Mouse (Mus musculus) frontal cortex, postnatal 36 days (tissue): Measurements from ENCODE around the gene Ankrd28.

Experiments used
- DNase-seq, 2 experiments: peaks; one replicate each; pipeline ENCODE4 v3.0.0; 2022; ENCODE audit warnings: low spot score in 2 of 2

Ankrd28 gene

DNA sequence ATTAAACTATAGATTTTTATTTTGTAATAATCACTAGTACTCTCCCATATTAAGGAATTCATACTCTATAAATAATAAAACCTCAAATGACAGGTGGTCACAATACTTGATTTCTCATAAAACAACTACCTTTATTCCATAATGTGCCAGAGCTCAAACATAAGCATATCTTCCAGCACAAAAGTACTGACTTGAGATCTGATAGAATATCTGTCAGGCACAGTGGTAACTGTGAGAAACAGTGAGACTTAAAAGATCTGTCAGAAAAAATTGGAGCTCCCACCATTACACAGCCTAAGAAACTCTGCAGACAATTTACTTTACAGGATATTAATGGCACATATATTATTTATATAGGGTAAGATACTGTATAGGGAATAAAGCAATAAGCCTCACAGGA, 114.8 kb downstream of the Ankrd28 start:
- no peak for DNase-seq

DNA sequence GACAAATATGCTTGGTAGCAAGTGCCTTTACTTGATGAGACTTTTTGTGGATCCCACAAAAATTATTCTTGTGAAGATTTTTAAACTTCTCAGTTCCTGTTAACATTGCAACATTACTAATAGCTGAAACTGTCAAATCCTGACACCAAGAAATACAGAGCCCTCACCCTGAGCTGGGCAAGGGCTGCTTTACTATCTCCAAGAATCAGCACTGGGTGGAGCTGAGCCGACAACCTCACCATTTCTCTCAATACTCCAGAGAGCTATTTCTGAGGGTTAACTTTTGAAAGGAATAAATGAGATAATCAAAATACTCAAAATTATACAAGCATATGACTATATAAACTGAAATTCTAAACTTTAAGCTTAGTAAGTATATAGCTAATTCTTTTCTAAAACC, 121.1 kb downstream of the Ankrd28 start:
- DNase-seq: no peak

GRCm38 (mm10) chr14:31700376-31700775, 130.1 kb downstream of the Ankrd28 start:
- no peak for DNase-seq

DNA sequence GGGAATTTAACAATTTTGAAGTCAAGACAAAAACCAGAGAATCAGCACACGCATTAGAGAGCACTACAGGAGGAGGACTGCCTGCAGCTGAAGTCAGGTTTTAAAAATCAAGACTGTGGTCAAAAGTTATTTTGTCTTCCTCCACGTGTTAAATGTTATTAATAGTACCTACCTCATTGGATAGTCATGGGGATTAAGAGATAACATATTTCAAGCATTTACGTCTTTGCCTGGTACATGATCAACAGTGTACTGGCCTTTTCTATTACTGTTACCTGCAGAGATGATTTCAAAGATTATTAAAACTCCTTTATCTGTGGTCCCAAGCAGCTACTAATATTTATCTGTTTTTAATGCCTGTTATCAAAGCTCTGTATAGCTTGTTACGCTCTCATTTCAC, 132.7 kb downstream of the Ankrd28 start:
- no peak for DNase-seq

- DNase-seq: no peak
These were observed 133.1 kb downstream of the Ankrd28 start for GRCm38 (mm10) chr14:31697346-31697745.

DNA sequence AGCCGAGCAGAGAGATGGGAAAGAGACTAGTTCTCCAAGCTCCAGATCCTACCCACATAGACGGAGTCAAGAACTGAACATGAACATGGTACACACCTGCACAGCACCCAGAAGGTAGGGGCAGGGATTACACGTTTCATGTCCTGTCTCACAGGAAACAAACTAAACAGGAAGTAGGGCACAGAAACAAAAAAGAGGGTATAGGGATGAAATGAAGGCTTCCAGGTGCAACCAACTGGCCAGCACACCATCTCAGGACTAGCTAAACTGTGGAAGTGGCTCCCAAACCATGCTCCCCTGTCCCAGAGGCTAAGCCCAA, 133.5 kb downstream of the Ankrd28 start:
- no peak for DNase-seq

GRCm38 (mm10) chr14:31696206-31696984, 134.1 kb downstream of the Ankrd28 start:
- DNase-seq: no peak

GRCm38 (mm10) chr14:31692536-31692935, 137.9 kb downstream of the Ankrd28 start:
- DNase-seq: no peak

- DNase-seq: no peak
These were observed 144.2 kb downstream of the Ankrd28 start for GRCm38 (mm10) chr14:31686231-31686630.

GRCm38 (mm10) chr14:31685680-31686079, 144.8 kb downstream of the Ankrd28 start:
- no peak for DNase-seq

DNA sequence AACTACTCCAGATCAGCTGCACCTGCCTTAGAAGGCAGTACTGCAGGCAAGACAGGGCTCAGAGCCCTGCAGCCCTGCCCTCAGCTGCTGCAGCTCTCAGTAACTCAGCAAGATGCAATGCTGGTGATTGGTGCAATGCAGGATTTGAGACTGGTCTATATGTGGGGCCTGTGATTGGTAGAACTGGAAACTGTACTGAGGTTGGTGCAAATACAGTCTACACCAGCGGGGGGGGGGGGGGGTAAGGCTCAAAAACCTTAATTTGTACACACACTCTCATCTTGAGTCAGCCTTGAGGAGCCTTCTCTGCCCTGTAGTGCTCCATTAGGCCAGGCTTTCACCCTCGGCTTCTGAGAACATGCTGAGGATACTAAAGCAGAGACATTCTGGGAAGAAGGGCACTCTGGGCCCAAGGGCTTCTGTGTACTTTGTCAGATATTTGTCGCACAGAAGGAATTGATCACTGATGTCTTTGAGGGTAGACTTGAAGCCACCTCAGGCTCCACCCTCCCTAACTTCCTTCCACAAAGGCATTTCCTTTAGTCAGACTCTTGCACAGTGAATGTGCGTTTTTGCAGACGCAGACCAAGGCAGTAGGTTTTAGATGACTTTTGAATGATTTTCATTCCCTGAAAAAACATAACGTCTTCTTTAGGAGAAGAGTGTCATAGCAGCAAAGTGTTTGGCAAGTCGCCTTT, 146.0 kb downstream of the Ankrd28 start:
- DNase-seq: no peak

GRCm38 (mm10) chr14:31683610-31684009, 146.8 kb downstream of the Ankrd28 start:
- no peak for DNase-seq

- no peak for DNase-seq
These were observed 148.4 kb downstream of the Ankrd28 start for GRCm38 (mm10) chr14:31681931-31682555.

- no peak for DNase-seq
These were observed 149.2 kb downstream of the Ankrd28 start for GRCm38 (mm10) chr14:31681291-31681690.

DNA sequence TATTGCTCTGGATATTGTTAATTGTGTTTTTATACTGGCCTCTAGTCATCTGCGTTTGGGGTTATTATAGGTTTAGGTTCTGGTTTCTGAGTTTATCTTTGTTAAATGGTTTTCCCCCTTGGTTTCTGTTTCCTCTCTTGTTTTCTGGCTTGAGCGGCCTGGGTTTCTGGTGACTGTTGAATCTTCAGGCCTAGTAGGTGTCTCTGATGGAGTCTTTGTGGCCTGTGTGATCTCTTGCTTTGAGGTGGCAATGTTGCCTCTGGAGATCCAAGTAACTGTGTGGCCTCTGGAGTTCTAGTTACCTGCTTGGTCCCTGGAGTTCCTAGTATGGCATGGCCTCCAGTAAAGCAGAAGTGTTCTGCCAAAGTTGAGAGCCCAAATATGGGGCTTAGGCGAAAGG, 149.8 kb downstream of the Ankrd28 start:
- DNase-seq: no peak

- DNase-seq: no peak
These were observed 158.7 kb downstream of the Ankrd28 start for GRCm38 (mm10) chr14:31671635-31672320.

DNA sequence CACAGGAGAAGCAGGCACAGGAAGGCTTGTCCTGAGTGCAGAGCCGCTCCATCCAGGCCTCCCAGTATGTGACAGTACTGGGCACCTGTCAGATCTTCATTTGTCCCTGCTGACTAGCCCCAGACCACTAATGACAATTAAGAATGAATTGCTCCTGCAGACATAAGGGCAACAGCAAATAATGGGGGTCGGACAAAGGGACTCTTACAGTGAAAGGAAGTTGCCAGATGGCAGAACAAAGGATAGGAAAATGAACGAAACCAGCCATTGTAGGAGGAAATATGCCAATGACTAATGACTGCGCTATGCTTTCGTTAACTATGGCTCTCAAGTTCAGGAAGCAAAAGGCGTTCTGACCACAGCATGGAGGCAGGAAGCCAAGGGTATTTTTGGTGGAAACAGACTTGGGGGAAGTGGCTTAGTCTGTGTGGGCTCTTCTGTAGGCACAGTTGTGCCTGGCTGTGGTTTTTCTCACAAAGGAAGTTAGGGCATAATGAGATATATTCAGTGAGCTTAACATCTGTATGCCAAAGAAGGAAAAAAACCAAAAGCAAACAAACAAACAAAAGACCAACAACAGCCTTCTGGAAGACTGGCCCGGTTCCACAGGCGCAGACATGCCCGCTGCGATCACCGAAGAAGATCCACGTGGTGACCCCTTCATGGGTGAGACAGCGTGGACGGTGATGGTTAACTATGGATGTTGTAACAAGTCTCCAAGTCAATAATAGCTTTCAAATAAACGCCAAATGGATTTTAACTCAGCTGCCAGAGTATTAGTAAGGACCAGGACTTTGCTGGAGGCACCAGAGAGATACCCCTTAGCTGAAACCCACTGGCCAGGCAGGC, 160.6 kb downstream of the Ankrd28 start:
- no peak for DNase-seq

DNA sequence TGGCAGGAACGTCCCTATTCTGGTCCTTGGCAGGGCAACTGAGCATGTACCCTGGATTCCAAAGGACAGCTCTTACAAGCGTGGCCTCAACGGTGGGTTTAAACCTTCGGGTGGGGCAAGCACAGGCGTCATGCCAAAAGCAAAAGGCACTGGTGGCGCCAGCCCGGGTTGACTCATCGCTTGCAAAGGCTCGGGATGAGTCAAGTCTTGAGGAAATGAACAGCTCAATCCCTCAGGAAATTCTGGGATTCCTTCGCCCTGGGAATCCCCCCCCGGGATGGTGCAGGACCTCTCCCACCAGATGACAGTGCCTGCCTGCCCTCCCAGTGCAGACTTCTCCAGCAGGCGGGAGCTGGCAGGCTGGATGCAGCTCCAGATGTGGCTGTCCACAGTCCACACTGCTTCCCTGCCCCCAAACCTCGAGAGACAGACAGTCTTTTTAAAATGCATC, 161.3 kb downstream of the Ankrd28 start:
- DNase-seq: peak; percentile 75 to 84

DNA sequence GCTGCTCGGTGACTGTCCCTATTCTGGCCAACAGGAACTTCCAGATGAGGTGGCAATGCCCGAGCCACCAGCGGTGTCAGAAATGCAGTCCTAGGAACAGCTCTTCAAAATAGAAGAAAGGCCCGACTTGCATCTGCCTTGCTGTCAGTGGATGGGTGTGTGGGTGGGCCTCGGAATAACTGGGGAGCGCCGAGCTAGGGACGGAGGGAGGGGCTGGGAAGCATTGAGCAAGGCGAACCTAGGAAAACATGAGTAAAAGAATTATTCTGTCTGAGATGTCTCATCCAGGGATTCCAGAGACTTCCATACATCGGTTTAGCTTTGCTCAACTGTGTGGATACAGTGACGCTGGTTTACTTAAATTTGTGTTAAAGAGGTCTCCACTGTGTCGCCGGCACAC, 162.1 kb downstream of the Ankrd28 start:
- DNase-seq: peak in 1 of 2 experiments; percentile 50

GRCm38 (mm10) chr14:31667741-31668140, 162.7 kb downstream of the Ankrd28 start:
- no peak for DNase-seq

DNA sequence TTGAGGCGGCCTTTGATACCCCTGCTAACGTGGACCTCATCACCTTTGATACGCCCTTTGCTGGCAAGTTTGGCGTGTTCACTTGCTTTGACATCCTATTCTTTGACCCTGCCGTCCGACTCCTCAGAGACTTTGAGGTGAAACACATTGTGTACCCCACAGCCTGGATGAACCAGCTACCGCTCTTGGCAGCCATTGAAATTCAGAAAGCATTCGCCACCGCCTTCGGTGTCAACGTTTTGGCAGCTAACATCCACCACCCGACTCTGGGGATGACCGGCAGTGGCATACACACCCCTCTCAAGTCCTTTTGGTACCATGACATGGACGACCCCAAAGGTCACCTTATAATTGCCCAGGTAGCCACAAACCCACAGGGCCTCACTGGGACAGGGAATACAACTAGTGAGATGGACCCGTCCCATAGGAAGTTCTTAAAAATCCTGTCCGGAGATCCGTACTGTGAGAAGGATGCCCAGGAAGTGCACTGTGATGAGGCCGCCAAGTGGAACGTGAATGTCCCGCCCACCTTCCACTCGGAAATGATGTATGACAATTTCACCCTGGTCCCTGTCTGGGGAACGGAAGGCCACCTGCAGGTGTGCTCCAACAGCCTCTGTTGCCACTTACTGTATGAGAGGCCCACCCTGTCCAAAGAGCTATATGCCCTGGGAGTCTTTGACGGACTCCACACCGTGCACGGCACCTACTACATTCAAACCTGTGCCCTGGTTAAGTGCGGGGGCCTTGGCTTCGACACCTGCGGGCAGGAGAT, 163.3 kb downstream of the Ankrd28 start:
- DNase-seq: no peak
